ENCODE assay signal across 27 mouse cellular contexts in genomic region chr2:92130071-92130470, GRCm38 (mm10).
"Had no signal": no experiment of that assay in that cellular context is flagged by ENCODE, and none has a peak within 500 bp of the region (broad histone marks: within the 10 kb centered on the region; RNA-seq: fewer than 3 reads in every experiment).

No protein-coding gene starts in this region.

- H3K27me3 ChIP-seq: heart, embryonic 12.5 days; hindbrain, embryonic 12.5 days; intestine, embryonic 15.5 days; limb, embryonic 13.5 days; limb, embryonic 15.5 days; liver, embryonic 12.5 days had no signal

- H3K4me3 ChIP-seq: gastrocnemius, adult 2 months; heart, embryonic 10.5 days; heart, embryonic 12.5 days; hindbrain, embryonic 10.5 days; hindbrain, embryonic 12.5 days; intestine, embryonic 15.5 days; limb, embryonic 13.5 days; limb, embryonic 15.5 days; liver, embryonic 12.5 days had no signal

- H3K4me2 ChIP-seq: heart, embryonic 12.5 days; hindbrain, embryonic 12.5 days; hindbrain, embryonic 14.5 days; intestine, embryonic 15.5 days; limb, embryonic 13.5 days; limb, embryonic 15.5 days; liver, embryonic 12.5 days had no signal

- H3K36me3 ChIP-seq: heart, embryonic 10.5 days; heart, embryonic 12.5 days; hindbrain, embryonic 10.5 days; hindbrain, embryonic 12.5 days; intestine, embryonic 15.5 days; limb, embryonic 13.5 days; limb, embryonic 15.5 days; liver, embryonic 12.5 days had no signal

- H3K9me3 ChIP-seq: heart, embryonic 10.5 days; heart, embryonic 12.5 days; hindbrain, embryonic 10.5 days; hindbrain, embryonic 12.5 days; intestine, embryonic 15.5 days; limb, embryonic 13.5 days; limb, embryonic 15.5 days; liver, embryonic 12.5 days had no signal

- DNase-seq: gastrocnemius, adult 2 months; gastrocnemius, postnatal 10 days; gastrocnemius, postnatal 25 days; heart, adult 18-20 months; heart, postnatal 10 days; heart, postnatal 4 days; kidney, adult 18-20 months; kidney, adult 8-10 months; kidney, postnatal 14 days; kidney, postnatal 36 days; layer of hippocampus, adult 9-11 months; layer of hippocampus, postnatal 36 days; left cerebral cortex, postnatal 4 days had no signal

- H3K4me1 ChIP-seq: heart, embryonic 10.5 days; heart, embryonic 12.5 days; hindbrain, embryonic 10.5 days; hindbrain, embryonic 12.5 days; intestine, embryonic 15.5 days; limb, embryonic 13.5 days; limb, embryonic 15.5 days; liver, embryonic 12.5 days had no signal

- H3K9ac ChIP-seq: heart, embryonic 12.5 days; hindbrain, embryonic 12.5 days; hindbrain, embryonic 14.5 days; intestine, embryonic 15.5 days; limb, embryonic 13.5 days; limb, embryonic 15.5 days; liver, embryonic 12.5 days; liver, embryonic 14.5 days had no signal

- ATAC-seq: hindbrain, embryonic 16.5 days; inflammation-experienced regulatory T-cells, adult 6 months; intestine, embryonic 15.5 days; intestine, postnatal 0 days; liver, embryonic 12.5 days had no signal

- H3K27ac ChIP-seq: gastrocnemius, adult 2 months; heart, embryonic 10.5 days; hindbrain, embryonic 10.5 days; hindbrain, embryonic 12.5 days; hindbrain, embryonic 14.5 days; intestine, embryonic 15.5 days; kidney, postnatal 0 days; limb, embryonic 13.5 days; limb, embryonic 15.5 days; liver, embryonic 12.5 days; liver, embryonic 14.5 days had no signal
